Mouse (Mus musculus): ENCODE data around the gene Pole2.

- TF ChIP-seq CTCF (IDR thresholded peaks at IDR 0.05; ENCODE audit: low read depth, low read length) (no peak), POLR2A (IDR thresholded peaks at IDR 0.05; ENCODE audit: extremely low read depth, insufficient read depth, low read length) (no peak)
These were observed 41.0 kb upstream of the Pole2 start for GRCm38 (mm10) chr12:69268956-69269355.

Data from liver, adult 2 months (tissue).